Mouse (Mus musculus): ENCODE results near the gene Vmn1r31.

Gene Vmn1r31

GRCm38 (mm10) chr6:58475230-58475629 is at the start of gene Vmn1r31:
Vmn1r31 (minus strand) TSS chr6:58475330.
- no peak for DNase-seq (ENCODE audit: low read depth in 2 of 2, low spot score in 2 of 2)

GRCm38 (mm10) chr6:58443285-58443684 is 31.8 kb downstream of the Vmn1r31 start, which contains the start of gene Vmn1r30:
Vmn1r30 (minus strand) TSS chr6:58443385.
- DNase-seq (ENCODE audit: low read depth in 2 of 2, low spot score in 2 of 2), result no peak
